Mouse (Mus musculus) lung, adult 2 months (tissue): ENCODE data around the gene Stard7.
"Not testable (repeated sequence)": the region's sequence is repeated elsewhere in the genome, so short reads cannot be mapped to it uniquely, and the experiment has no call there.

Experiments
- CTCF ChIP-seq: fragments of 200-500 bp; IDR thresholded peaks from 2 replicates; pipeline ENCODE4 v1.5.1; 2011; ENCODE audit warnings: mild to moderate bottlenecking, low read length, control low read depth; ENCODE audit not compliant: insufficient read depth
- POLR2A ChIP-seq: fragments of 200-500 bp; IDR thresholded peaks from 2 replicates; pipeline ENCODE4 v1.6.1; 2011; ENCODE audit warnings: low read depth, mild to moderate bottlenecking, control low read depth, low read length, borderline replicate concordance; ENCODE audit errors: extremely low read depth

- not testable (repeated sequence) for TF ChIP-seq CTCF, POLR2A
Observed at GRCm38 (mm10) chr2:127304192-127304591, 34.2 kb downstream of the Stard7 start.
